Mouse (Mus musculus) adrenal gland (tissue): Measurements from ENCODE around the gene Rasgef1b.

Experiments
- intact Hi-C: fragments of 180-260 bp; cut with DNase I; formaldehyde crosslinking; loops from one replicate; pipeline ENCODE4 v1.15.1; 2025
- long read RNA-seq, 2 experiments: library from polyadenylated mRNA; unstranded; transcript quantifications; one replicate each; pipeline ENCODE4 v2.0.0; 2020; ENCODE audit warnings: borderline replicate concordance in 1 of 2; ENCODE audit not compliant: insufficient replicate concordance in 1 of 2

Rasgef1b gene
- long read RNA-seq, experiment 1, partial matches to known transcripts, result 0 of 2 reads
- long read RNA-seq, experiment 1, other reads (novel, unspliced or antisense), result 1 of 2 reads
- long read RNA-seq, experiment 2, partial matches to known transcripts, result 0 of 6 reads
- long read RNA-seq, experiment 2, other reads (novel, unspliced or antisense), result 0 of 6 reads

GRCm38 (mm10) chr5:99728649-99729212 lies at the start of gene Rasgef1b:
Gene Rasgef1b, minus strand, starts transcription at chr5:99729065.
- intact Hi-C loops, result no loop called here

GRCm38 (mm10) chr5:99775342-99775741 lies 46.5 kb upstream of the Rasgef1b start:
- intact Hi-C loops, result no loop called here

DNA sequence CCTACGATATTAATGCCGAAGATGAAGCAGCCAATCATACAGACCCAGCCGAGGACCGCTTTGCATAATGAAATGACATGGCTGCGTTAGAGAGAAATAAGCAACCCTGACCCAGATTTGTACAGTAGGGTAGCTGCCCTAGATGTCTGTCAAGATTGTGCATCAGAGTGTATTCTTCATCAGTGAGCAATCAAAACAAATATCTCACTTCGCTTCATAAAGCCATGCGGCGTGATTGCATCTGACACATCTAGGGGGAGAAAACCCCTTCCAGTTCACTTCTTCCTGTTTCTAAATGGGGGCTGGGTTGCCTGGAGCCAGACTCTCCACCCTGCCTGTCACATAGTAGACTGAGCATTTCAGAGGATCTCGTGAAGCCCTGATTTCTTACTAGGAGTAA lies 44.4 kb upstream of the Rasgef1b start:
- intact Hi-C loops, result no loop called here

DNA sequence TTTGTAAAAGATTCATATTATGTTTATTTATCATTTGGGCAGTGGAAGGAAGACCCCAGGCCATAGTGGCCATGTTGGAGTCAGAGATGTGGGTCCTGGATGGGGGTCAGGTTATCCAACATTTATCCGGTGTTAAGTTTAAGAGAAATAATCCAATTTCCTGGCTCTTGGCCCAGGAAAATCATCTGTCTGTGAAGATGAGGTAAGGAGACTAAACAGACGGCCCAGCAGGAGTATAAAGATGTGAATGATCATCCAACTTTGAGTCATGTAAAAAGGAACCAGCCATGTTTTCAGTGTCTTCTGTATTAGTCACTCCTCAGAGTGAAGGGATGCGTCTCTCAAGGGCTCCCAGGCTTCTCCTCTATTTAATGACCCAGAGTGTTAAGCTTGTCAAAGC lies 35.4 kb upstream of the Rasgef1b start:
- intact Hi-C loops, result no loop called here

- intact Hi-C loops, result no loop called here
Observed at GRCm38 (mm10) chr5:99758859-99759258, 30.0 kb upstream of the Rasgef1b start.

DNA sequence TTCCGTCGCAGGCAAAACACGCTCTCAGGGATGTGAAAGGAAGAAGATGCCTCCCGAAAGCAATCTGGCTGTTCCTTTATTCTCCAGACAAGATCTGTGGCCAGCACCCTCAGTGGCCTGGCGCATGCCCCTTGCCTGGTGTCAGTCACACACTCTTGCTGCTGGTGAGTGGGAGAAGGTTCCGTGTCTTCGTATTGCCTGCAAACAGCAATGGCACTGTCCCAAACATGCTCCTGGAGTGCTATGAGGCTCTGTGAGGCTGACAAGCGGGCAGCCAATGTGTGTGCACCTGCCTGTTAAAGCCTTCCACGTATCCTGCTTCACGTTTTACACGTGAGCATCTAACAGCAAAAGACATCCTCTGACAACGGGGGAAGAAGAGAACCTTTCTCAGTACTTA lies 25.0 kb upstream of the Rasgef1b start:
- intact Hi-C loops, result no loop called here

DNA sequence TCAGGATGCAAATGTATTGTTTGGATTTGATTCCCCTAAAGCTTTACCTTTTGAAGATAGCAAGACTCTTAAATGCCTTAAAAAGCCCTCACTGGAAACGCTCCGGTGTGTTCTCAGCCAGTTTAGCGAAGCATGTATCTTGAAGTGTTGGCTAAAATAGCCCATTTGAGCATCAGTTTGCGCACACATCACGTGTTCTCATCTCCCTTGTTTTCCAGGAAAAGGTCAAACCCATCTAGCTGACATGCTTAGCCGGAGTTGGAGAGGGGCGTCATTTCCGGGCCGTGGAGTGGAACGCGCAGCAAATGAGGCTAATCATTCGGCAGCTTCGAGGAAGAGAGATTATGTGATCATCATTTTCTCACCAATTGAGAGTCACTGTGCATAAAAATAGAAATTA lies 24.5 kb upstream of the Rasgef1b start:
- intact Hi-C loops, result no loop called here

- intact Hi-C loops, result no loop called here
Observed at GRCm38 (mm10) chr5:99752670-99753231, 23.9 kb upstream of the Rasgef1b start.

DNA sequence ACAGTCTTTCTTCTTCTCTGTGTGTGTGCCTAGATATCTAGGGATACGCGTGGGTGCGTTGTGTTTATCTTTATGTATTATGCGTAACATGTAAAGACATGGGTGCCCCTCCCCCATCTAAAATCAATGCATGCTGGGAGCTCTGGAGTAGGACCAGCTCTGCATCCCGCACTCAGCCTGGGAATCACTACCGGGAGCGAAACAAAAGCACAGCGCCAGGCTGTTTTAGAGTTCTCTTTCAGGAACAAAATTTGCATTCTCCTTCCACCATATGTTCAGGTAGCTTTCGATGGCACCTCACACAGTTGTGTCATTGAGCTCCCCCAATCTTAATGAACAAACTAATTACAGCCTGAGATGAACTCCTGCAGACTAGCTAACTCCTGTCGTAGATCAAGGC lies 19.6 kb upstream of the Rasgef1b start:
- intact Hi-C loops, result no loop called here

DNA sequence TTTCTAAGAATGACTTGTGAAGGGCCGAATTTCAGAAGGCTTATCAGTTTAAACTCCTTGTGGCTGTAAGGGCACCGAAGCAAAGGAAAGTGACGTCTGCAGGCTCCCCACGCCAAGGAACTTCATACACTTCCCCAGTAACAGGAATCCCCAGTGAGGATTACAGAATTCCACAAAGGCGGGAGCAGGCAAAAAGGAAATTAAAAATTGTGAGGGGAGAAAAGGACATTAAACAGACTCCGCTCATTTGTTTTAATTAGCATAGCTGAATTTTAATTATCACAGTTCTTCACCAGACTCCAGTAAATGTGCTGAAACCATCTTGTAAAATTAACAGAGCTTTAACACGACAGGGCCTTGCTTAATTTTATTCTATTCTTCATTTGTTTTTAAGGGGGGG lies 17.2 kb upstream of the Rasgef1b start:
- intact Hi-C loops, result no loop called here

DNA sequence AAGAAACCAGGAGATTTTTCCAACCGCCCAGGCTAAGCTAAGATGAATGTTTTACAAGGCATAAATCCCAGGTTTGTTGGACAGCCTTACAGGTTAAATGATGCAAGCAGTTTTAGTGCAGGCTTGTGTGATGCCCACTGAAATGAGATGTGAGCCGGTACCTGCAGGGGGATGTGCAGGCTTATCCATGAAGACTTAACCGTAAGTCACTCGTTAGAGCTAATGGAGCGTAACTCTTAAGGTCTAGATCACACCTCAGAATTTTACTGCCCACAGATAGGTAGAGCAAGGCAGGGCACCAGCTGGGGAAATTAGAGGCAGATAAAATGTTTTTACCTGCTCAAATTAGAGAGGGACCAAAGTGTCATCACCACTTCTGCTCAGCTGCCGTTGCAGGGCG lies 14.0 kb upstream of the Rasgef1b start:
- intact Hi-C loops, result no loop called here

DNA sequence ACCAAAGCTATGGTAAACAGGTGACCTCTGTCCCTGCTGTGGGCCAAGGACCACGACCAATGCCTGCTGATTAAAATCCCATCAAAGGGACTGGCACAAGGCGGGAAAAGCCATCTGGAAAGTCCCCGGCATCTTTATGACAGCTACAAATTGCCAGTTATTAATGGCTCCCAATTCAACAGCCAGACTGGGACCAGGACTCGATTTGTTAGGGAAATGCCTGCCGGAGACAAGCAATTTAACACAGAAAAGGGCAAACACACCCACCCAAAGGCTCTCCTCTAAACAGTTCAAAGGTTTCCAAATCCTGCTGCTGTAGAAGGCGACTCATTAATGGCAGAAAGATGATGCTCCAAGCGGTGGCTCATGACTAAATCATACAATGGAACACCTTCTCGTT lies 13.2 kb upstream of the Rasgef1b start:
- intact Hi-C loops, result no loop called here

GRCm38 (mm10) chr5:99737937-99738727 lies 9.3 kb upstream of the Rasgef1b start:
- intact Hi-C loops, result no loop called here

DNA sequence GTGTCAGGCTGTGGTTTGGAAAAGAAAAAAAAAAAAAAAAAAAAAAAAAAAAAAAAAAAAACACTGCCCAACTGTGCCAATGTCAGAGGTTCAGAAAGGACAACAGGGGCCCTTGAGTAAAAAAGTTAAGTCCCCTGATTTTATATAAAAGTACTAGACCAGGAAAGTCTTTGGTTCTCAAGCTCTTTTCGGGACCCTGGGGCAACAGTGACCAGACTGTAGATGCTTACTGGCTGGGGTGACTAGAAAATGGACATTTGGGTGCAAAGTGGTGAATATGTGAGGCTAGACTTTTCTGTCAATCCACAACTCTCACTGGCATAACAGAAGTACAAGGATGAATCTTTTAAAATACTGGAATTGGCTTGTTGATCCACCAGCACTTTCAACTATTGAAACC lies 1.1 kb upstream of the Rasgef1b start:
- intact Hi-C loops, result no loop called here

DNA sequence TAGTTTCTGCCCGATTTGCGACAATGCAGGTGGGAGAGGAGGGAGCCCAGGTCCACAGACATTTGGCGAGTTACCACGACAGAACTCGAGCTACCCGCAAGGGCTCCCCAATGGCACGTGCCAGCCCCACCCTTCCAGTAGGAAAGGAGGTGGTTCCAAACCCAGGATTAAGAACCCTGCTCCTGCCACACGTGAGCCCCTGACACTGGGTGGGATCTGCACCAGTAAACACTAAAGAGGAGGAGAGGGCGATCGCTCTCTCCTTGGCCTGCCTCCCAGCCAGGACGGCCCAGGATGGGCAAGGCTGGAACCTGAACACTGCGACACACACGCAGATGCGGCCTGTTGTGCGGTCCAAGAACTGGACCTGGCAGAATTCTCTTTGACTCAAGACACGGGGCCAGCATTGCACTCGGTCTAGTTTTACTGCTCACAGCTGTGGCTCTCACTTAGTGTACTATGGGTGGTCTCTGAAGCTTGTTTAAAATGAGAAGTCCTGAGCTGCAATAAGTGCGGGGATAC lies 557 bp upstream of the Rasgef1b start:
- intact Hi-C loops, result no loop called here

DNA sequence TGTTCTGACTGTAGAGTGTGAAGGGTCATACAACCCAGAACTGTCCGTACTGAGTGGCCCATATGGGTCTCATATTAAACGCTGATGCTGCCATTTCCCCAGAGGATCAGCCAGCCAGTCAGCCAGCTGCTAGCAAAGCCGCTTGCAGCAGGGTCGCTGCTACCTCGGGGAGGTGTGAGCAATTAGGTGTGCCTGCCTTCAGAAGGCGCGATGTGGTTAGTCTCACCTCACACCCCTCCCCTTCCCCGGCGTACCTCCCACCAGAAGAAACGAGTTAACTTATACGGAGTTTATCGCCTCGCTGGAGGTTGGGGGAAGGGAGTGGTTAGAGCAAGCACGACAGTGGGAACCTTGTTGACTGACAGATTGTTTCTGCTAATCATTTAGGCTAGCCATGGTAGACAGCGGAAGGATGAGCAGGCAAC lies 826 bp downstream of the Rasgef1b start:
- intact Hi-C loops, result no loop called here

DNA sequence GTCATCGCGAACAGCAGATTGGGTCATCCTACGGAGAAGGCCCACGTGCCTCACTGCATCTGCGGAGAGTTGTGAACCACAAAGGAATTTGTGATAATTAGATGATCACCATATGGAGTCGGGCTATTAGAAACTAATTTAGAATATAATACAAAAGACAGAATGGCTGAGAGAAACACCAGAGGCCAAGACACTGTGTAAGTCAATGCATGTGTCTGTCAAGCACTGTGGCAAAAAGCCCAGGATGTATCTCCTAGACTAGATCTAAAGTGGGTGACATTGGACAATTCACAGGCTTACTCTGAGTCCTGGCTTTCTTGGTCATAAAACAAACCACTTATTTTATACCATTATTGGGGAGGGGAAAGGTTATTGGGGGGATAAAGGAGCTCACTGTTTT lies 4.9 kb downstream of the Rasgef1b start:
- intact Hi-C loops, result no loop called here

DNA sequence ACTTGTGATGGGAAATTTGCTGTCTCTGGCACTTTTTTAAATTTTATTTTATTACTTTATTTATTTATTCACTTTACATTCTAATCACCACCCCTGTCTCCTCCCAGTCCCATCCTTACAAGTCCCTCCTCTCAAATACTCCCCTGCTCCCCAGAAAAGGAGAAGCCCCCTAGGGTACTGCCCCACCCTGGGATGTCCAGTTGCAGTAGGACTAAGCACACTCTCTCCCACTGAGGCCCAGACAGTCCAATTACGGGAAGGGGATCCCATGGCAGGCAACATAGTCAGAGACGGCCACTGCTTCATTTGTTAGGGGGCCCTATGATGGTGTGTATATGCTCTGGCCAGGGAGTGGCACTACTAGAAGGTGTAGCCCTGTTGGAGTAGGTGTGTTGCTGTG lies 6.6 kb downstream of the Rasgef1b start:
- intact Hi-C loops, result no loop called here

GRCm38 (mm10) chr5:99720554-99720953 lies 8.3 kb downstream of the Rasgef1b start:
- intact Hi-C loops, result no loop called here

GRCm38 (mm10) chr5:99717917-99718316 lies 10.9 kb downstream of the Rasgef1b start:
- intact Hi-C loops, result no loop called here

GRCm38 (mm10) chr5:99715281-99715744 lies 13.6 kb downstream of the Rasgef1b start:
- intact Hi-C loops, result no loop called here

DNA sequence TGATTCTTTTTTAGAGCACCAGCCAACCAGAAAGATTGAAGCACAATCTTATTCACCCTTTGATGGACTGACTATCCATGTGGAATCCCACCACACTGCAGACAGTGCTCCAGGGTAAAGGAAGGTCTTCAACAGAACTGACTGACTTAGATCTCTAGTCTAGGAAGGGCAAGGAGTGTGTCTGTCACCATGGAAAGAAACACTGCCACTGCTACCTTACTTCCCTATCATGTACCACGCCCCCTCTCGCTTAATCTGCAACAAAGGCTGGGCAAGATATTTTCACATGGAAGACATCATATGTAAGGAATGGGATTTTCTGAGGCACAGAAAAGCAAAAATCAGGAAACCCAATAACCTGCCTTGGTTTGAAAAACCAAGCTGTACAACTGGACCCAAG lies 16.9 kb downstream of the Rasgef1b start:
- intact Hi-C loops, result no loop called here
